Mouse (Mus musculus) retina, postnatal 1 day (tissue): Measurements from ENCODE around the gene Tnni2.

Source experiments
- DNase-seq: peaks from one replicate; pipeline ENCODE4 v3.0.0-alpha.2; 2012

Gene Tnni2

GRCm38 (mm10) chr7:142461446-142461845, 19.8 kb downstream of the Tnni2 start:
- no peak for DNase-seq

- no peak for DNase-seq
These were observed 20.6 kb downstream of the Tnni2 start for GRCm38 (mm10) chr7:142462190-142462589.

- DNase-seq = no peak
These were observed 21.0 kb downstream of the Tnni2 start for GRCm38 (mm10) chr7:142462594-142463078.

- no peak for DNase-seq
These were observed 28.6 kb downstream of the Tnni2 start for GRCm38 (mm10) chr7:142470171-142470691.

GRCm38 (mm10) chr7:142470808-142471413, 29.3 kb downstream of the Tnni2 start:
- peak; percentile 73 for DNase-seq

- DNase-seq = peak; percentile 26
These were observed 29.8 kb downstream of the Tnni2 start for GRCm38 (mm10) chr7:142471414-142471861.

GRCm38 (mm10) chr7:142471884-142472570, 30.4 kb downstream of the Tnni2 start:
- DNase-seq = no peak

GRCm38 (mm10) chr7:142472936-142473335, 31.3 kb downstream of the Tnni2 start:
- no peak for DNase-seq

GRCm38 (mm10) chr7:142473476-142473875, 31.9 kb downstream of the Tnni2 start:
- DNase-seq = no peak

GRCm38 (mm10) chr7:142474799-142475198, 33.2 kb downstream of the Tnni2 start:
- DNase-seq = no peak

- DNase-seq = no peak
These were observed 34.0 kb downstream of the Tnni2 start for GRCm38 (mm10) chr7:142475641-142476040.

- no peak for DNase-seq
These were observed 34.7 kb downstream of the Tnni2 start for GRCm38 (mm10) chr7:142476271-142476670.

- no peak for DNase-seq
These were observed 35.3 kb downstream of the Tnni2 start for GRCm38 (mm10) chr7:142476795-142477452.

- DNase-seq = no peak
These were observed 36.4 kb downstream of the Tnni2 start for GRCm38 (mm10) chr7:142478001-142478400.

- DNase-seq = no peak
These were observed 37.0 kb downstream of the Tnni2 start for GRCm38 (mm10) chr7:142478574-142478973.

GRCm38 (mm10) chr7:142479307-142479706, 37.7 kb downstream of the Tnni2 start:
- no peak for DNase-seq

- DNase-seq = no peak
These were observed 38.3 kb downstream of the Tnni2 start for GRCm38 (mm10) chr7:142479886-142480285.

- DNase-seq = no peak
These were observed 39.1 kb downstream of the Tnni2 start for GRCm38 (mm10) chr7:142480661-142481060.

GRCm38 (mm10) chr7:142481186-142481567, 39.6 kb downstream of the Tnni2 start:
- DNase-seq = peak; percentile 82

GRCm38 (mm10) chr7:142481568-142482255, 40.1 kb downstream of the Tnni2 start:
- DNase-seq = peak; percentile 83

- peak; percentile 79 for DNase-seq
These were observed 40.6 kb downstream of the Tnni2 start for GRCm38 (mm10) chr7:142482256-142482609.

- DNase-seq = peak; percentile 44
These were observed 41.5 kb downstream of the Tnni2 start for GRCm38 (mm10) chr7:142483136-142483535.

GRCm38 (mm10) chr7:142484780-142485179, 43.2 kb downstream of the Tnni2 start:
- no peak for DNase-seq
